Comparison of ENCODE assay signal across 23 mouse cellular contexts in the genomic region with DNA sequence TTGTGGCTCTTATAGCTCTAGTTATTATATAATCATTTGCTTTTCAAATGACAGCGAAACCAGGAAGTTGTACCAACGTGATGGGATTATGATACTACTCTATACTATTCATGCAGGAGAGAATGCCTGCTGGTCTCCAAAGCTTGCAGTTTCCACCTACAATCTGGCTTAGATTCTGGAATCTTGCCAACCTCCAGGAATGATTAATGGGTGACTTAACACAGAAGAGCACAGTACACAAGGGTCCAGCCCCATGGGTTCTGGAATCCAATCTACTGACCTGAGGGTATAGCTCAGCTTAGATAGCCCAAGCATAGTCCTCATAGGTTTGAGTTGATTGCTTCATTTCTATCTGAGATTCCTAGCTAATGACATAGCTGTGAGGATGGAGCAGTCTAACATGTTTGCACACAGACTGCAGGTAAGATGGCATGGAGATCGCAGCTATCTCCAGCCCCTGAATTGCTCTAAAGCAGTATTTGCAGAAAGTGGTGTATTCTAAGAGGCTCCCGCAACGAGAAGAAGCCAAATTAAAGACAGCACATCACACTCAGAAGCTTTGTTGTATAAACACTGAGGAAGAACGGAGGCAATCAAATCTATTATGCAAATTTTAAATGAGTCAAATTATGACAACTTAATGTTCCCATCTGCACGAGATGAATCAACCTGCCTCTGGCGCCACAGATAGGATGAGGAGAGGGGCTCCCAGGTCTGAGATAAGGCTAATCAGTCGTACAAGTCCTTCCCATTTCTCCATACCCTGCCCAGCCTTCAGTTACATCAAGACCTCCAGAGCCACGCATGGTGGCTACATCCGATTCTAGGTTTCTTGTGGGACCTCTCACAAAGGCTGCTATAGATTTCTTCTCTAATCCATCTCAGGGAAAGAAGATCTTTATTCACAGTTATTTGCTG.
DNase-seq lines count a peak whose midpoint lies in the region; ATAC-seq and TF ChIP-seq lines count a peak whose summit lies in the region.
"Had no signal": no experiment of that assay in that cellular context is flagged by ENCODE, and none has a peak within 500 bp of the region (broad histone marks: within the 10 kb centered on the region; RNA-seq: fewer than 3 reads in every experiment).

No protein-coding gene starts in this region.

- H3K27me3 ChIP-seq in liver, embryonic 14.5 days (ENCODE audit: control insufficient read depth, insufficient read depth, low read length) = no peaks in the 10 kb centered on the region
- H3K27me3 ChIP-seq: neural tube, embryonic 12.5 days; Patski had no signal

- no peaks in the 10 kb centered on the region for H3K36me3 ChIP-seq in liver, embryonic 14.5 days (replicated peaks; ENCODE audit: control insufficient read depth, insufficient read depth, low read depth)
- H3K36me3 ChIP-seq: forebrain, embryonic 10.5 days; heart, embryonic 13.5 days; midbrain, embryonic 10.5 days; neural tube, embryonic 12.5 days had no signal

- no peaks in the 10 kb centered on the region for H3K9me3 ChIP-seq in liver, embryonic 14.5 days (ENCODE audit: control insufficient read depth, low read length)
- H3K9me3 ChIP-seq: heart, embryonic 13.5 days; midbrain, embryonic 10.5 days; neural tube, embryonic 12.5 days had no signal

- ATAC-seq in common myeloid progenitor, adult 5-6 weeks (replicated peaks; ENCODE audit: low read depth, poor library complexity, severe bottlenecking) = peak; percentile 23; the same call in 1 of the 2 replicates
- peak; percentile 80 for ATAC-seq in liver, embryonic 14.5 days (ENCODE audit: insufficient read depth)
- ATAC-seq: activated CD4-positive, CD25-positive, alpha-beta regulatory T cell, adult 4 months; Patski had no signal

- WGBS in liver, embryonic 14.5 days (ENCODE audit: insufficient replicate concordance) = 32% methylated on average over 11 of the region's 11 CpGs

- intact Hi-C loops in heart, postnatal 25 days (cut with DNase I) = no loop called here
- intact Hi-C loops in left cerebral cortex, postnatal 10 days (cut with DNase I) = no loop called here

- DNase-seq in heart, adult 11 months = peak; percentile 57
- DNase-seq in heart, postnatal 25 days (ENCODE audit: low spot score) = no peak
- DNase-seq in 3T3-L1 (ENCODE audit: low read depth, low spot score) = peak; percentile 43
- DNase-seq in liver, embryonic 14.5 days (ENCODE audit: low read depth in 3 of 3, low spot score in 3 of 3) = peak in 1 of 3 experiments; percentile 17
- DNase-seq in testis, postnatal 14 days (ENCODE audit: low spot score) = no peak
- DNase-seq in heart, adult 9 months (ENCODE audit: low spot score in 2 of 2) = no peak
- DNase-seq in left cerebral cortex, postnatal 10 days (ENCODE audit: extremely low spot score in 1 of 2, low spot score in 2 of 2) = no peak
- DNase-seq: adrenal gland, postnatal 14 days; B cell, adult 2 months; cerebellum, adult 9-11 months; heart, postnatal 4 days; lung, adult 18-20 months; right cerebral cortex, postnatal 14 days; thymus, postnatal 25 days had no signal

- no peak overlapping the region for H3K4me3 ChIP-seq in liver, embryonic 14.5 days (ENCODE audit: insufficient read depth in 1 of 2, low read depth in 2 of 2, low read length in 2 of 2)
- H3K4me3 ChIP-seq: forebrain, embryonic 10.5 days; heart, embryonic 13.5 days; midbrain, embryonic 10.5 days; neural tube, embryonic 12.5 days had no signal

- no peak overlapping the region for H3K9ac ChIP-seq in liver, embryonic 14.5 days (replicated peaks)
- H3K9ac ChIP-seq: heart, embryonic 13.5 days; neural tube, embryonic 12.5 days had no signal

- TF ChIP-seq CTCF in liver, embryonic 14.5 days (IDR thresholded peaks at IDR 0.05; ENCODE audit: low read depth) = no peak

- peak; percentile 69 for TF ChIP-seq EP300 in liver, embryonic 14.5 days (IDR thresholded peaks at IDR 0.05; ENCODE audit: low read depth)

- no peak overlapping the region for H3K27ac ChIP-seq in liver, embryonic 14.5 days
- H3K27ac ChIP-seq: forebrain, embryonic 10.5 days; heart, embryonic 13.5 days; kidney, postnatal 0 days; midbrain, embryonic 10.5 days; neural tube, embryonic 12.5 days; stomach, postnatal 0 days had no signal

- H3K4me1 ChIP-seq in liver, embryonic 14.5 days (replicated peaks; ENCODE audit: control insufficient read depth in 2 of 2, insufficient read depth in 2 of 2, low read length in 1 of 2) = peaks cover 19 to 31% of the 10 kb centered on the region in 2 experiments
- H3K4me1 ChIP-seq: forebrain, embryonic 10.5 days; heart, embryonic 13.5 days; midbrain, embryonic 10.5 days; neural tube, embryonic 12.5 days had no signal

- peak overlapping the region; percentile 29 for H3K4me2 ChIP-seq in liver, embryonic 14.5 days (ENCODE audit: low read depth)
- H3K4me2 ChIP-seq: heart, embryonic 13.5 days; neural tube, embryonic 12.5 days had no signal

Comparison
In these comparisons a context has a peak if more than half of its experiments do, and no peak if none do; other contexts are left out.
1. DNase-seq: peak in heart, adult 11 months (single experiment) and 3T3-L1 (single experiment); none in heart, postnatal 25 days (single experiment), testis, postnatal 14 days (single experiment), heart, adult 9 months (0 of 2) and left cerebral cortex, postnatal 10 days (0 of 2).